Mouse (Mus musculus) olfactory bulb, adult 2 months (tissue): ENCODE measurements around the gene Ndufa11. TPM values are rescaled to one million over a fixed set of nuclear protein-coding genes. Genes with fewer than 3 reads are reported as not detected.

ENCODE experiments used
- H3K27ac ChIP-seq: fragments of 200-500 bp; 2 replicates; pipeline ENCODE4 v1.5.1; 2012; ENCODE audit warnings: low read depth, low read length; ENCODE audit not compliant: insufficient read depth
- H3K4me1 ChIP-seq: fragments of 200-500 bp; 2 replicates; pipeline ENCODE4 v1.6.1; 2012; ENCODE audit warnings: low read length; ENCODE audit not compliant: control insufficient read depth, insufficient read depth
- H3K4me3 ChIP-seq: fragments of 200-500 bp; 2 replicates; pipeline ENCODE4 v1.5.1; 2012; ENCODE audit warnings: mild to moderate bottlenecking, low read depth, low read length, moderate library complexity; ENCODE audit not compliant: insufficient read depth
- CTCF ChIP-seq: fragments of 200-500 bp; IDR thresholded peaks from 2 replicates; pipeline ENCODE4 v1.5.1; 2012; ENCODE audit warnings: low read depth, mild to moderate bottlenecking, low read length, moderate library complexity; ENCODE audit not compliant: insufficient read depth
- POLR2A ChIP-seq: fragments of 200-500 bp; IDR thresholded peaks from 2 replicates; pipeline ENCODE4 v1.6.1; 2012; ENCODE audit warnings: mild to moderate bottlenecking, low read depth, low read length, moderate library complexity; ENCODE audit not compliant: insufficient read depth
- WGBS: fragments of 180-500 bp; shearing (Covaris S2); methylation state at CpG from one replicate; pipeline ENCODE4 v1.1.7; 2018; 5-methylcytosine and 5-hydroxymethylcytosine counted together
- polyA plus RNA-seq: library from polyadenylated mRNA; stranded (reverse); fragments of >200 nt; gene quantifications from 2 replicates; pipeline ENCODE4 v1.2.4, GENCODE M21; 2012; ENCODE audit warnings: low replicate concordance; ENCODE audit not compliant: missing spikeins, insufficient read depth, insufficient read length

Gene Ndufa11
- polyA plus RNA-seq, 1 experiment, result not detected

DNA sequence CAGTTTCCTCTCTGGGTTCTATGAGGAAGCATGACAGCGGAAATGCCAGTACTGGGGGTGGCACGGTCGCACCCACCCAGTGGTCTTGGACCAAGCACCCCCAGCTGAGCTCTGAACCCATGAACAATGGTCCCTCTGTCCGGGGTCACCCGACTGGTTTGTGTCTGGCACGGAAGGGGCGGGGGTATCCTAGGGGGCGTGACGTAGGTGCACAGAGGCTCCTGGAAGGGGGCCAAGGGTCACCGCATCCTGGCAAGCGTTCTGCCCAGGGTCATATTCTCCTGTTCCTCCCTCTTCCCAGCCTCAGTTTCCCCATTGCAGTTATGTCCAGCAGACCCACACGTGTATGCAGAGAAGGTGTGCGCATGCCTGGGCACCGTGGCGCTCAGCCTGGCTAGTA is 35.9 kb downstream of the Ndufa11 start:
- Histone ChIP-seq H3K4me1 (peaks cover 14% of the 10 kb centered on the region), H3K27ac (no peak overlapping the region), H3K4me3 (no peak overlapping the region)
- TF ChIP-seq POLR2A (no peak), CTCF (no peak)
- 19% methylated on average over 15 of the region's 15 CpGs for WGBS

- H3K27ac ChIP-seq, result no peak overlapping the region
- no peak for TF ChIP-seq POLR2A
- no peak for TF ChIP-seq CTCF
- 21% methylated on average over 36 of the region's 36 CpGs for WGBS
- peaks cover 14% of the 10 kb centered on the region for H3K4me1 ChIP-seq
- no peak overlapping the region for H3K4me3 ChIP-seq
Observed at GRCm38 (mm10) chr17:56754271-56755185, 37.0 kb downstream of the Ndufa11 start.

GRCm38 (mm10) chr17:56756703-56757399 is 39.3 kb downstream of the Ndufa11 start:
- no peak overlapping the region for H3K27ac ChIP-seq
- H3K4me1 ChIP-seq, result peaks cover 19% of the 10 kb centered on the region
- TF ChIP-seq POLR2A (no peak), CTCF (no peak)
- WGBS, result 2% methylated on average over 51 of the region's 51 CpGs
- peak overlapping the region; percentile 47 for H3K4me3 ChIP-seq

DNA sequence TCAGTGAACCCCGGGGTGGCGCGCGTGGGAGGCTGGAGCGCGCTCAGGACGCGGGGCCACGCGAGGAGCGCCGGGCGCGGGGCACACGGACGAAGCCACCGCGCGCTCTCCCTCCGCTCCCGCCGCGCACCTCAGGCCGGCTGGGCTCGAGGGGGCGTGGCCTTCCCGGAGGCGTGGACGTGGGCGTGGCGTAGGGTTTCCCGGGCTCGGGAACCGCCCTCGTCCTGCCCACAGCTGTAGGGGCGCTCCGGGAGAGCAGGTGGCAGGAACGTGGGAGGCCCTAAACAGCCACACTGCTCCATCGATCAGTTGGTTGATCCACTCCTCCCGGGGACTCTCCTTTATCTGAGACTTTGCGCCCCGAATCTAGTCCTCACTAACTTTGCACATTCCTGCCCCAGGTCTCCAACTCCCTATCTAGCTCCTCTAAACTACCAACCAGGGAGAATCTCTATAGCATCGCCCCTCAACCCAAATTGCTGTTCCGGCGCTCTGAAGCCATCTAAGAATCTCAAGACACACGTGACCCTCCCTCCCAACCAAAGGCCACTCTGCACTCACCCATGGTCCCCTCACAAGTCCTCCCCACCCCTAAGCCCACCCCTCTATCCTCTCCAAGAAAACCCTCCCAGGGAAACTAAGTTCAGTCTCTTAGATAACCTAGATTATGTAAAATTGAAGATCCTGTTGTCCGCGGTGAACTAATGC is 40.0 kb downstream of the Ndufa11 start, which contains the start of gene Nrtn:
Gene Nrtn (minus strand): TSS at position 115 of the 708 bp plus-strand sequence.
- TF ChIP-seq CTCF, result no peak
- 0 out of 2 replicates have a peak, but pooled peaks have one; percentile 11 for TF ChIP-seq POLR2A
- WGBS, result under 1% methylated on average over 48 of the region's 48 CpGs

DNA sequence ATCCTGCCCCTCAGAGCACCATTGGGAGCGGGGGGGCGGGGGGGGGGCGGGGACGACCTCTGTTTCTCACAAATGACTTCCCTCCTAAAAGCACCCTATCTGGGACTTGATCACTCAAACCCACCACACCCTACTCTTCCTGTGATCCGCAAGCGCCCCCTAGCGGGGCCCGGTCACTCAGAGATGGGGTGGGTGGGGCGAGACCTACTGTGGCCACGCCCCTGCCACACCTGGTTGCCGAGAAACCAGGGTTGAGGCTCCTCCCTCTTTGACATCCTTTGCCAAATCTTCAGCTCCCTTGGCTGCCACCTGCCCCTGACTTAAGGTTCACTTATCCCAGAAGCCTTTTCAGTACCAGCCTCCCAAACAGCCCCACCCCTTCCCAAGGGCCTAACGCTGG is 40.6 kb downstream of the Ndufa11 start:
- no peak overlapping the region for H3K4me3 ChIP-seq
- TF ChIP-seq POLR2A, result no peak
- TF ChIP-seq CTCF, result peak; percentile 10; the same call in 1 of the 2 replicates
- no peak overlapping the region for H3K27ac ChIP-seq
- peaks cover 28% of the 10 kb centered on the region for H3K4me1 ChIP-seq
- 6% methylated on average over 12 of the region's 12 CpGs for WGBS

More for the DNA sequence above, 40.0 kb downstream of the Ndufa11 start, which contains the start of gene Nrtn:
- Histone ChIP-seq H3K4me1 (peaks cover 23% of the 10 kb centered on the region), H3K27ac (no peak within 1 kb of the TSS), H3K4me3 (peak within 1 kb of the TSS; percentile 47)

DNA sequence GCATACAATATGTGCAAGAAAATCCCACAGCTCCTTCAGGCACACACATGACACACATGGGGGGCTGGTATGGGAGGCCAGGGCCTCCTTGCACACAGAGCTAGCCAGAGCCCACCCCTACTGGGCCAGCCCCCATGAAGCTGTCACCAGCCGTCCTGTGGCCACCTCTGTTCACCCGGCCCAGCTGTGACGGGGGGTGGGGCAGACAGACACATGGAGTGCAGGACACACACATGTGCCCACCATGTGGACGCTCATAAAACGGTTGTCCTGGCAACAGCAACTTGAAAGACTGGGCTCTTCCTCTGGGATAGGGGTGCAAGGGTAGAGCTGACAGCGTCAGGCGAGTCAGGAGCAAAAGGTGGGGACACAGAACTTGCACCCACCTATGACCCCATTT is 41.7 kb downstream of the Ndufa11 start:
- TF ChIP-seq CTCF (no peak), POLR2A (no peak)
- 65% methylated on average over 7 of the region's 7 CpGs for WGBS
- H3K27ac ChIP-seq, result no peak overlapping the region
- peaks cover 35% of the 10 kb centered on the region for H3K4me1 ChIP-seq
- H3K4me3 ChIP-seq, result no peak overlapping the region

DNA sequence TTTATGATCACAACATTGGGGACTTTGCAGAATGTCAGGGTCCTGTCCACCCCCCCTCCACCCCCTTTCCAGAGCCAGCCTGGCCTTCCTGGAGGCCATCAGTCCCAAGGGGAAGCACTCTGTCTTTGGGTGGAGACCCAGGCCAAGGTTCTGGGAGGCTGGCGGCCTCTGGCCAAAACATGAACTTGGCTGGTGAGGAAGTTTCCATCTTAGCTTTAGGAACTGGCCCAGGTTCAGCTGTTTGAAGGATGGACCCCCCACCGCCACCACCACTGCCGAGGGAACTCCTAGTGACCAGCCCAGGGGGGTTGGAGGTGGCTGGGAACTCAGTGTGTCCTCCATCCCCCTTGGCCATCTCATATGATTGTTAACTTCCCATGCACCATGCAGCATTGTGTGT is 43.5 kb downstream of the Ndufa11 start:
- Histone ChIP-seq H3K27ac (no peak overlapping the region), H3K4me3 (no peak overlapping the region), H3K4me1 (peaks cover 40% of the 10 kb centered on the region)
- WGBS, result 64% methylated on average over 3 of the region's 3 CpGs
- TF ChIP-seq POLR2A (no peak), CTCF (no peak)

DNA sequence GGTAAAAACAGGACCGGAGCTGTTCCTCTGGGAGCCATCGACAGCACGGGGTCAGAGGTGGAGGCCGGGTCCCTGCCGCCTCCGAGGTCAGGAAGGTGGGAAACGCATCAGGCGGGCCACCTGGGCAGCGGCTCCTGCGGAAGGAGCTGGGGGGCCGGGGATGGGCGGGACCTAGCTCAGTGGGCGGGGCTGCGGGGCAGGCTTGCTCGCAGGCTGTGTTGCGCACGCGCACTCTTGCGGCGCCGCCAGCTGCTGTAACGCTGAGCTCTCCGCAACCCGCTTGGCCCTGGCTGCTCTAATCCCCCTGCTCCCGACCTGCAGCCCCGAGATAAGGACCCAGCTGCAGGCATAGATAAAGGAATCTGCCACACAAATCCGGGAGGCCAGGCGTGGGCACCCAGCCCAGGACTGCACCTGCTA is 44.4 kb downstream of the Ndufa11 start:
- TF ChIP-seq CTCF (no peak), POLR2A (peak; percentile 92)

More for the DNA sequence above, 44.4 kb downstream of the Ndufa11 start:
- Histone ChIP-seq H3K27ac (peak overlapping the region; percentile 47), H3K4me1 (peaks cover 37% of the 10 kb centered on the region), H3K4me3 (peak overlapping the region; percentile 55)
- 0% methylated on average over 27 of the region's 28 CpGs for WGBS
